Mouse (Mus musculus): ENCODE results near the gene Gm49321. TPM values are rescaled to one million over a fixed set of nuclear protein-coding genes. Genes with fewer than 3 reads are reported as not detected.

The Gm49321 gene
- polyA plus RNA-seq, 1 experiment from 2014 or later: 11.4 TPM

GRCm38 (mm10) chr12:73957676-73958075 is 20.2 kb downstream of the Gm49321 start:
- 80% methylated on average over 3 of the region's 3 CpGs for WGBS
- ATAC-seq: no peak

GRCm38 (mm10) chr12:73958830-73959229 is 21.4 kb downstream of the Gm49321 start:
- Histone ChIP-seq H3K4me3 (ENCODE audit: low read length) (no peak overlapping the region), H3K36me3 (ENCODE audit: control insufficient read depth, insufficient read depth, low read length) (no peaks in the 10 kb centered on the region), H3K27ac (ENCODE audit: low read length) (no peak overlapping the region), H3K9ac (ENCODE audit: low read depth, low read length) (no peak overlapping the region), H3K9me3 (ENCODE audit: control insufficient read depth, low read length) (no peaks in the 10 kb centered on the region), H3K4me1 (ENCODE audit: control insufficient read depth, insufficient read depth, low read length) (no peaks in the 10 kb centered on the region), H3K27me3 (replicated peaks; ENCODE audit: control insufficient read depth, insufficient read depth, low read length) (no peaks in the 10 kb centered on the region), H3K4me2 (ENCODE audit: low read depth, low read length) (no peak overlapping the region)
- 78% methylated on average over 2 of the region's 2 CpGs for WGBS
- no peak for ATAC-seq

More at GRCm38 (mm10) chr12:73957676-73958075, 20.2 kb downstream of the Gm49321 start:
- Histone ChIP-seq H3K27ac (ENCODE audit: low read length) (no peak overlapping the region), H3K9ac (ENCODE audit: low read depth, low read length) (no peak overlapping the region), H3K36me3 (ENCODE audit: control insufficient read depth, insufficient read depth, low read length) (no peaks in the 10 kb centered on the region), H3K27me3 (replicated peaks; ENCODE audit: control insufficient read depth, insufficient read depth, low read length) (no peaks in the 10 kb centered on the region), H3K4me2 (ENCODE audit: low read depth, low read length) (no peak overlapping the region), H3K4me3 (ENCODE audit: low read length) (no peak overlapping the region), H3K4me1 (ENCODE audit: control insufficient read depth, insufficient read depth, low read length) (no peaks in the 10 kb centered on the region), H3K9me3 (ENCODE audit: control insufficient read depth, low read length) (no peaks in the 10 kb centered on the region)

GRCm38 (mm10) chr12:73964291-73965281 is 27.1 kb downstream of the Gm49321 start, which contains the start of gene Snapc1:
TSS of gene Snapc1 (plus strand) at chr12:73964481.
- Histone ChIP-seq H3K4me1 (ENCODE audit: control insufficient read depth, insufficient read depth, low read length) (peaks cover 6% of the 10 kb centered on the region), H3K27me3 (replicated peaks; ENCODE audit: control insufficient read depth, insufficient read depth, low read length) (no peaks in the 10 kb centered on the region), H3K9ac (ENCODE audit: low read depth, low read length) (peak within 1 kb of the TSS; percentile 79), H3K27ac (ENCODE audit: low read length) (peak within 1 kb of the TSS; percentile 72), H3K4me2 (ENCODE audit: low read depth, low read length) (peak within 1 kb of the TSS; percentile 86), H3K4me3 (ENCODE audit: low read length) (peak within 1 kb of the TSS; percentile 84), H3K9me3 (ENCODE audit: control insufficient read depth, low read length) (no peaks in the 10 kb centered on the region), H3K36me3 (ENCODE audit: control insufficient read depth, insufficient read depth, low read length) (peaks cover 8% of the 10 kb centered on the region)
- peak; percentile 100 for ATAC-seq
- WGBS: under 1% methylated on average over 60 of the region's 60 CpGs

- Histone ChIP-seq H3K9ac (ENCODE audit: low read depth, low read length) (no peak overlapping the region), H3K4me1 (ENCODE audit: control insufficient read depth, insufficient read depth, low read length) (peaks cover 6% of the 10 kb centered on the region), H3K27me3 (replicated peaks; ENCODE audit: control insufficient read depth, insufficient read depth, low read length) (no peaks in the 10 kb centered on the region), H3K4me2 (ENCODE audit: low read depth, low read length) (no peak overlapping the region), H3K9me3 (ENCODE audit: control insufficient read depth, low read length) (no peaks in the 10 kb centered on the region), H3K36me3 (ENCODE audit: control insufficient read depth, insufficient read depth, low read length) (peaks cover 32% of the 10 kb centered on the region), H3K27ac (ENCODE audit: low read length) (no peak overlapping the region), H3K4me3 (ENCODE audit: low read length) (no peak overlapping the region)
- WGBS: 96% methylated on average over 8 of the region's 8 CpGs
- ATAC-seq: no peak
These were observed 31.7 kb downstream of the Gm49321 start for GRCm38 (mm10) chr12:73969142-73969541.

- no peak for ATAC-seq
- H3K9me3 ChIP-seq (ENCODE audit: control insufficient read depth, low read length): no peaks in the 10 kb centered on the region
- H3K4me3 ChIP-seq (ENCODE audit: low read length): no peak overlapping the region
- no peak overlapping the region for H3K4me2 ChIP-seq (ENCODE audit: low read depth, low read length)
- WGBS: 92% methylated on average over 6 of the region's 6 CpGs
- no peak overlapping the region for H3K27ac ChIP-seq (ENCODE audit: low read length)
- no peak overlapping the region for H3K9ac ChIP-seq (ENCODE audit: low read depth, low read length)
- peaks cover 27% of the 10 kb centered on the region for H3K36me3 ChIP-seq (ENCODE audit: control insufficient read depth, insufficient read depth, low read length)
- H3K27me3 ChIP-seq (replicated peaks; ENCODE audit: control insufficient read depth, insufficient read depth, low read length): no peaks in the 10 kb centered on the region
- H3K4me1 ChIP-seq (ENCODE audit: control insufficient read depth, insufficient read depth, low read length): no peaks in the 10 kb centered on the region
These were observed 37.1 kb downstream of the Gm49321 start for GRCm38 (mm10) chr12:73974584-73974983.

GRCm38 (mm10) chr12:73978144-73978543 is 40.7 kb downstream of the Gm49321 start:
- Histone ChIP-seq H3K4me2 (ENCODE audit: low read depth, low read length) (no peak overlapping the region), H3K36me3 (ENCODE audit: control insufficient read depth, insufficient read depth, low read length) (peaks cover 6% of the 10 kb centered on the region; the same call in 1 of the 2 replicates), H3K4me1 (ENCODE audit: control insufficient read depth, insufficient read depth, low read length) (no peaks in the 10 kb centered on the region), H3K27ac (ENCODE audit: low read length) (no peak overlapping the region), H3K4me3 (ENCODE audit: low read length) (no peak overlapping the region), H3K9me3 (ENCODE audit: control insufficient read depth, low read length) (no peaks in the 10 kb centered on the region), H3K27me3 (replicated peaks; ENCODE audit: control insufficient read depth, insufficient read depth, low read length) (no peaks in the 10 kb centered on the region), H3K9ac (ENCODE audit: low read depth, low read length) (no peak overlapping the region)
- no peak for ATAC-seq
- WGBS: 88% methylated on average over 3 of the region's 3 CpGs

- no peaks in the 10 kb centered on the region for H3K4me1 ChIP-seq (ENCODE audit: control insufficient read depth, insufficient read depth, low read length)
- no peaks in the 10 kb centered on the region for H3K27me3 ChIP-seq (replicated peaks; ENCODE audit: control insufficient read depth, insufficient read depth, low read length)
- ATAC-seq: peak; percentile 56; the same call in 1 of the 2 replicates
- peaks cover 6% of the 10 kb centered on the region; the same call in 1 of the 2 replicates for H3K36me3 ChIP-seq (ENCODE audit: control insufficient read depth, insufficient read depth, low read length)
- H3K27ac ChIP-seq (ENCODE audit: low read length): no peak overlapping the region
- no peak overlapping the region for H3K9ac ChIP-seq (ENCODE audit: low read depth, low read length)
- H3K4me2 ChIP-seq (ENCODE audit: low read depth, low read length): no peak overlapping the region
- 86% methylated on average over 5 of the region's 5 CpGs for WGBS
- no peaks in the 10 kb centered on the region for H3K9me3 ChIP-seq (ENCODE audit: control insufficient read depth, low read length)
- H3K4me3 ChIP-seq (ENCODE audit: low read length): no peak overlapping the region
These were observed 42.2 kb downstream of the Gm49321 start for GRCm38 (mm10) chr12:73979667-73980066.

- no peaks in the 10 kb centered on the region for H3K27me3 ChIP-seq (replicated peaks; ENCODE audit: control insufficient read depth, insufficient read depth, low read length)
- no peaks in the 10 kb centered on the region for H3K9me3 ChIP-seq (ENCODE audit: control insufficient read depth, low read length)
- no peaks in the 10 kb centered on the region for H3K4me1 ChIP-seq (ENCODE audit: control insufficient read depth, insufficient read depth, low read length)
- WGBS: 69% methylated on average over 14 of the region's 14 CpGs
- no peak overlapping the region for H3K27ac ChIP-seq (ENCODE audit: low read length)
- H3K9ac ChIP-seq (ENCODE audit: low read depth, low read length): no peak overlapping the region
- H3K4me3 ChIP-seq (ENCODE audit: low read length): no peak overlapping the region
- peak; percentile 50; the same call in 1 of the 2 replicates for ATAC-seq
- H3K4me2 ChIP-seq (ENCODE audit: low read depth, low read length): no peak overlapping the region
- H3K36me3 ChIP-seq (ENCODE audit: control insufficient read depth, insufficient read depth, low read length): peaks cover 12% of the 10 kb centered on the region; the same call in 1 of the 2 replicates
These were observed 45.1 kb downstream of the Gm49321 start for GRCm38 (mm10) chr12:73982533-73982932.

GRCm38 (mm10) chr12:73986299-73986698 is 48.8 kb downstream of the Gm49321 start:
- no peak overlapping the region for H3K9ac ChIP-seq (ENCODE audit: low read depth, low read length)
- no peak for ATAC-seq

More at GRCm38 (mm10) chr12:73986299-73986698, 48.8 kb downstream of the Gm49321 start:
- H3K4me1 ChIP-seq (ENCODE audit: control insufficient read depth, insufficient read depth, low read length): no peaks in the 10 kb centered on the region
- H3K4me3 ChIP-seq (ENCODE audit: low read length): no peak overlapping the region
- peaks cover 5% of the 10 kb centered on the region; the same call in 1 of the 2 replicates for H3K36me3 ChIP-seq (ENCODE audit: control insufficient read depth, insufficient read depth, low read length)
- WGBS: 80% methylated on average over 7 of the region's 7 CpGs
- H3K27ac ChIP-seq (ENCODE audit: low read length): no peak overlapping the region
- H3K4me2 ChIP-seq (ENCODE audit: low read depth, low read length): no peak overlapping the region
- H3K9me3 ChIP-seq (ENCODE audit: control insufficient read depth, low read length): no peaks in the 10 kb centered on the region
- no peaks in the 10 kb centered on the region for H3K27me3 ChIP-seq (replicated peaks; ENCODE audit: control insufficient read depth, insufficient read depth, low read length)
